Mouse (Mus musculus) liver, postnatal 0 days (tissue): ENCODE data around the gene Txnip.

Source experiments
- CTCF ChIP-seq: sonication (generic); IDR thresholded peaks from 2 replicates; pipeline ENCODE4 v1.5.1; 2016; ENCODE audit warnings: antibody characterized with exemption, low read depth
- EP300 ChIP-seq: IDR thresholded peaks from 2 replicates; pipeline ENCODE4 v1.6.1; 2016; ENCODE audit warnings: antibody characterized with exemption, low read depth, mild to moderate bottlenecking

- TF ChIP-seq CTCF (no peak), EP300 (no peak)
Measured at GRCm38 (mm10) chr3:96558159-96558558, 402 bp downstream of the Txnip start.
